Mouse (Mus musculus): ENCODE measurements around the gene Ebf3.

Ebf3 gene

DNA sequence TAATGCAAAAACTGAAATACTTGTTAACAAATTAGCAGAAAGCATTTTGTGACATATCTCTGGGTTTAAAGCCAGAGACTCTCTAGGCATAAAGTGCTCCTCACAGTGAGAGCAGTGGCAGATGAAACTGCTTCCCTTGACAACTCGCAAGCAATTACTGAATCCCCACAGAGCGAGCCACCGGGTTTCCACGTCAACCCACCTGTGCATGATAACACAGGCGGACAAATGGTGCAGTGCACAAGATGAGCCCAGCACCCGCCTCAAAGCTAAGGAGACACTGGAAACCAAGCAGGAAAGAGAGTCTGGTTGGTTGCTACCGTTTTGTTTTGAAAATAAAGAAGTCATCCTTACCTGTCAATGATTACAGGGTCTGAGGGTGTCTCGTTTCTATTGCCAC lies 7.1 kb downstream of the Ebf3 start:
- DNase-seq (ENCODE audit: low read depth, low spot score) = no peak

GRCm38 (mm10) chr7:137306127-137306526 lies 8.1 kb downstream of the Ebf3 start:
- no peaks in the 10 kb centered on the region for H3K36me3 ChIP-seq (ENCODE audit: control insufficient read depth, insufficient read depth, low read length, poor library complexity, severe bottlenecking)
- H3K27me3 ChIP-seq (ENCODE audit: control insufficient read depth, insufficient read depth, low read length, poor library complexity, severe bottlenecking) = no peaks in the 10 kb centered on the region; the same call in 1 of the 2 replicates
- no peak for DNase-seq (ENCODE audit: low read depth, low spot score)

More for the DNA sequence above, 7.1 kb downstream of the Ebf3 start:
- Histone ChIP-seq H3K27me3 (ENCODE audit: control insufficient read depth, insufficient read depth, low read length, poor library complexity, severe bottlenecking) (no peaks in the 10 kb centered on the region; the same call in 1 of the 2 replicates), H3K36me3 (ENCODE audit: control insufficient read depth, insufficient read depth, low read length, poor library complexity, severe bottlenecking) (no peaks in the 10 kb centered on the region)

GRCm38 (mm10) chr7:137303776-137304171 lies 10.5 kb downstream of the Ebf3 start:
- DNase-seq (ENCODE audit: low read depth, low spot score) = no peak
- no peaks in the 10 kb centered on the region for H3K36me3 ChIP-seq (ENCODE audit: control insufficient read depth, insufficient read depth, low read length, poor library complexity, severe bottlenecking)
- H3K27me3 ChIP-seq (ENCODE audit: control insufficient read depth, insufficient read depth, low read length, poor library complexity, severe bottlenecking) = no peaks in the 10 kb centered on the region

- Histone ChIP-seq H3K36me3 (ENCODE audit: control insufficient read depth, insufficient read depth, low read length, poor library complexity, severe bottlenecking) (no peaks in the 10 kb centered on the region), H3K27me3 (ENCODE audit: control insufficient read depth, insufficient read depth, low read length, poor library complexity, severe bottlenecking) (no peaks in the 10 kb centered on the region)
- DNase-seq (ENCODE audit: low read depth, low spot score) = no peak
Measured at GRCm38 (mm10) chr7:137302961-137303775, 11.1 kb downstream of the Ebf3 start.

GRCm38 (mm10) chr7:137302161-137302560 lies 12.1 kb downstream of the Ebf3 start:
- Histone ChIP-seq H3K27me3 (ENCODE audit: control insufficient read depth, insufficient read depth, low read length, poor library complexity, severe bottlenecking) (no peaks in the 10 kb centered on the region), H3K36me3 (ENCODE audit: control insufficient read depth, insufficient read depth, low read length, poor library complexity, severe bottlenecking) (no peaks in the 10 kb centered on the region)
- DNase-seq (ENCODE audit: low read depth, low spot score) = no peak

- no peaks in the 10 kb centered on the region for H3K27me3 ChIP-seq (ENCODE audit: control insufficient read depth, insufficient read depth, low read length, poor library complexity, severe bottlenecking)
- no peak for DNase-seq (ENCODE audit: low read depth, low spot score)
- no peaks in the 10 kb centered on the region for H3K36me3 ChIP-seq (ENCODE audit: control insufficient read depth, insufficient read depth, low read length, poor library complexity, severe bottlenecking)
Measured at GRCm38 (mm10) chr7:137301329-137301751, 12.9 kb downstream of the Ebf3 start.

- DNase-seq (ENCODE audit: low read depth, low spot score) = no peak
- Histone ChIP-seq H3K27me3 (ENCODE audit: control insufficient read depth, insufficient read depth, low read length, poor library complexity, severe bottlenecking) (no peaks in the 10 kb centered on the region), H3K36me3 (ENCODE audit: control insufficient read depth, insufficient read depth, low read length, poor library complexity, severe bottlenecking) (no peaks in the 10 kb centered on the region)
Measured at GRCm38 (mm10) chr7:137300826-137301225, 13.4 kb downstream of the Ebf3 start.

DNA sequence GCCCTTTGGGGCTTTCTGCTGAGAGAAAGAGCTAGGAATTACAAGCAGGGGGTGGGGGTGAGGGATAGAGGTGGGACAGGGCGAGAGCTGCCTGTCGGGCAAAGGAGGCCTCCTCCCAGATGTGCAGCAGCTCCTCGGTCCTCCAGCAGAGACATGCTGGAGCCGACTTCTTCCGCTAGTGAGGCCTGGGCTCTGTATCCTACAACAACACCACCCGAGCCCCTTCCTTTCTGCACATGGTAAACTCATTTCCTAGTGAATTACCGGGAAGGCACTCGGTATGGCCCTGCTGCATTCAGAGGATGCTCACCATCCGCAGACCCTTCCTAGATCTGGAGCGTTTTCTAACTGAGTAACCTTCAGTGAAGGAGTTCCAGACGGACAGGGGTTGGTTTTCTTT lies 14.1 kb downstream of the Ebf3 start:
- no peaks in the 10 kb centered on the region for H3K36me3 ChIP-seq (ENCODE audit: control insufficient read depth, insufficient read depth, low read length, poor library complexity, severe bottlenecking)
- H3K27me3 ChIP-seq (ENCODE audit: control insufficient read depth, insufficient read depth, low read length, poor library complexity, severe bottlenecking) = no peaks in the 10 kb centered on the region
- DNase-seq (ENCODE audit: low read depth, low spot score) = no peak

GRCm38 (mm10) chr7:137297594-137298381 lies 16.5 kb downstream of the Ebf3 start:
- Histone ChIP-seq H3K27me3 (ENCODE audit: control insufficient read depth, insufficient read depth, low read length, poor library complexity, severe bottlenecking) (no peaks in the 10 kb centered on the region), H3K36me3 (ENCODE audit: control insufficient read depth, insufficient read depth, low read length, poor library complexity, severe bottlenecking) (no peaks in the 10 kb centered on the region)
- DNase-seq (ENCODE audit: low read depth, low spot score) = no peak

- Histone ChIP-seq H3K27me3 (ENCODE audit: control insufficient read depth, insufficient read depth, low read length, poor library complexity, severe bottlenecking) (no peaks in the 10 kb centered on the region), H3K36me3 (ENCODE audit: control insufficient read depth, insufficient read depth, low read length, poor library complexity, severe bottlenecking) (no peaks in the 10 kb centered on the region)
- DNase-seq (ENCODE audit: low read depth, low spot score) = no peak
Measured at GRCm38 (mm10) chr7:137297131-137297530, 17.1 kb downstream of the Ebf3 start.

GRCm38 (mm10) chr7:137295612-137296011 lies 18.6 kb downstream of the Ebf3 start:
- no peak for DNase-seq (ENCODE audit: low read depth, low spot score)
- H3K36me3 ChIP-seq (ENCODE audit: control insufficient read depth, insufficient read depth, low read length, poor library complexity, severe bottlenecking) = no peaks in the 10 kb centered on the region
- H3K27me3 ChIP-seq (ENCODE audit: control insufficient read depth, insufficient read depth, low read length, poor library complexity, severe bottlenecking) = no peaks in the 10 kb centered on the region

DNA sequence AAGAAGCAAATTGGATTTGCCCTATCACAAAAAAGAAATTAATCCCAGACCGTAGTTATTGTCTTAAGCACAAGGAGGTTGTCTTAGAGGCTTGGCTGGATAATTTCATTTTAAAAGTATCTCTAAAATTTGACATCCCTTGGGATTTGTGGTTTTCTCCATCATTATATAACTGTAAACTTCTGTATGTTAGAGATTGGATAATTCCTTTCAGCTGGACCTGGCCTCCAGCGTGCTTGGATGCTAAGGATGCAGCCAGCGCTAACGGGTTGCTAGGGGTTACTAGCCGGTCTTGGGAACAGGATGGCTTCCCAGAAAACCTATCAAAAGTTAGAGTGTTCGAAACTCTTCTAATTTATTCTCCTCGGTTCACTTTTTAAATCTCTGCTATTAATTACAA lies 19.8 kb downstream of the Ebf3 start:
- H3K36me3 ChIP-seq (ENCODE audit: control insufficient read depth, insufficient read depth, low read length, poor library complexity, severe bottlenecking) = no peaks in the 10 kb centered on the region
- H3K27me3 ChIP-seq (ENCODE audit: control insufficient read depth, insufficient read depth, low read length, poor library complexity, severe bottlenecking) = no peaks in the 10 kb centered on the region
- no peak for DNase-seq (ENCODE audit: low read depth, low spot score)

DNA sequence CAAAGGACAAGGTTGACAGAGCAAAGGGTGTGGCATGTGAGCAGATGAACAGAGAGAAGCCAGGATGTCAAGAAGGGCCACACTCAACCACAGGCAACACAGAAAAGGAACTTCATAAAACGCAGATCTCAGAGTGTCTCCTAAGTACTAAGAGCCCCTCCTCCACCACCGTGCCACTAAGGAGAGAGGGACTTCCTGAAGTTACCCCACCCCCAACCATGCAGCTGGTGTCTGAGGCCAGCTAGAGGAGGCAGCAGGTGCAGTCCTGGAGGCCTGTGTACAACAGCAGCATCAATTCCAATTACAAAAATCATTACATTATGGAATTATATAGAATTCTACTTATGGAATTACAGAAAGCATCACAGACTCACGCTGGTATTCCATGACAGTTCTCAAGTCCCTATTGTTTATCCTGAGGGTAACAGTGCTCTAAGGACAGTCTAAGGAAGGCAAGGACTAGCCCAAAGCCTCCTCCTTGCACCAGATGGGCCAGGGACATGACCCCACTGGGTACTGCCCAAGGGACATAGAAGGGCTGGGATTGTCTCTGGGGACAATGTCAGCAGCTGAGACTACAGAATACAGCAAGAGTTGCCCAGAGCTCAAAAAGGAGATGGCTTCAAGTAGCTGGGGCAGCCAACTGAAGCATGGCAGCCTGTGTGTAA lies 24.8 kb downstream of the Ebf3 start:
- DNase-seq (ENCODE audit: low read depth, low spot score) = no peak
- Histone ChIP-seq H3K36me3 (ENCODE audit: control insufficient read depth, insufficient read depth, low read length, poor library complexity, severe bottlenecking) (no peaks in the 10 kb centered on the region), H3K27me3 (ENCODE audit: control insufficient read depth, insufficient read depth, low read length, poor library complexity, severe bottlenecking) (no peaks in the 10 kb centered on the region)

DNA sequence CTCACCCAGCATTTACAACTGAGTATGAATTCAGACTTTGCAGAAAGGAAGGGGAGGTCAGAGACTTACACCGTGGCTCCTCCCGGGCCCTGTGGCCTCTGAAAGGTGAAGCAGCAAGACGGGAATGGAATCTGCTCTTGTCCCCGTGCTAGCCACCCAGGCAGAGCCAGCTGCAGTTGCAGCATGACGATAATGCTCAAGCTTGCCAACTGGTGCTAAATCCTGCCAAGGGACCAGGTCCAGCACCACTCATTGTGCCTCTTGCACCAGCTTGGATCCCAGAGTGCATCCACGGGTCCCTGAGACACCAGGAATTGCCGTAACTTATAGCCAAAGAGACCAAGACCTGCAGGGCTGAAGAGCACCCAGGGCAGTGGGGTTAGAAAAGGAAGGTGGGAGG lies 36.1 kb downstream of the Ebf3 start:
- no peak for DNase-seq (ENCODE audit: low read depth, low spot score)

DNA sequence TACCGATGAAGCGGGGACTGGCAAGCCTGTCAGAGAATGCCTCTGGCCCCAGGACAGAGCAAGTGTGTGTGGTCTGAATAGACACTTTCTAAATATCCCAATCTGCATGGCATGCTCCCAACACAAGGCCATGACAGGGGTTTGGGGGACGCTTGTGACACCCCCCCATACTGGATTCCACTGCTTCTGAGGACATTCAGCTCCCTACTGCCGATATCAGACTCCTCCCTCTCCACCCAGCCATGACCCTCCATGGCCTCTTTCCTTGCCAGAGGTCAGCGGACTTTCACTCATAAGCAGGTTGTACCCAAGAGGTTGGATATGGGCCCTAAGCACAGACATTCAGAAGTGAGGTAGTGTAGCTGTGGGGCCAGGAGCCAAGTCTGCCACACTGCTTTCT lies 36.5 kb downstream of the Ebf3 start:
- Histone ChIP-seq H3K36me3 (ENCODE audit: control insufficient read depth, insufficient read depth, low read length, poor library complexity, severe bottlenecking) (no peaks in the 10 kb centered on the region), H3K27me3 (ENCODE audit: control insufficient read depth, insufficient read depth, low read length, poor library complexity, severe bottlenecking) (no peaks in the 10 kb centered on the region)
- no peak for DNase-seq (ENCODE audit: low read depth, low spot score)

More for the DNA sequence above, 36.1 kb downstream of the Ebf3 start:
- H3K36me3 ChIP-seq (ENCODE audit: control insufficient read depth, insufficient read depth, low read length, poor library complexity, severe bottlenecking) = no peaks in the 10 kb centered on the region
- H3K27me3 ChIP-seq (ENCODE audit: control insufficient read depth, insufficient read depth, low read length, poor library complexity, severe bottlenecking) = no peaks in the 10 kb centered on the region
